Mouse (Mus musculus) midbrain, embryonic 16.5 days (tissue): ENCODE data around the gene Polr3e. TPM values are rescaled to one million over a fixed set of nuclear protein-coding genes. Genes with fewer than 3 reads are reported as not detected.

Source experiments
- ATAC-seq: fragments of 200-750 bp; cut with Nextera tagmentation; 2 replicates; pipeline ENCODE4 v1.8.0; 2017; ENCODE audit warnings: moderate TSS enrichment
- H3K27ac ChIP-seq: fragments of 300-500 bp; sonication (generic); 2 replicates; pipeline ENCODE4 v1.5.1; 2014; ENCODE audit warnings: mild to moderate bottlenecking, low read length, mixed read lengths
- H3K27me3 ChIP-seq: fragments of 300-500 bp; sonication (generic); 2 replicates; pipeline ENCODE4 v1.6.1; 2014; ENCODE audit warnings: low read depth, low read length, mixed read lengths; ENCODE audit not compliant: control insufficient read depth, insufficient read depth
- H3K36me3 ChIP-seq: fragments of 300-500 bp; sonication (generic); 2 replicates; pipeline ENCODE4 v1.6.1; 2014; ENCODE audit warnings: mild to moderate bottlenecking, low read length, moderate library complexity, mixed read lengths; ENCODE audit not compliant: control insufficient read depth, insufficient read depth
- H3K4me1 ChIP-seq: fragments of 300-500 bp; sonication (generic); 2 replicates; pipeline ENCODE4 v1.6.1; 2014; ENCODE audit warnings: mild to moderate bottlenecking, low read length, mixed read lengths; ENCODE audit not compliant: control insufficient read depth, insufficient read depth
- H3K4me2 ChIP-seq: fragments of 300-500 bp; sonication (generic); 2 replicates; pipeline ENCODE4 v1.6.1; 2014; ENCODE audit warnings: mild to moderate bottlenecking, low read length, mixed read lengths
- H3K4me3 ChIP-seq: fragments of 300-500 bp; sonication (generic); 2 replicates; pipeline ENCODE4 v1.5.1; 2014; ENCODE audit warnings: low read depth, mild to moderate bottlenecking, low read length, moderate library complexity, mixed read lengths
- H3K9ac ChIP-seq: fragments of 300-500 bp; sonication (generic); 2 replicates; pipeline ENCODE4 v1.6.1; 2014; ENCODE audit warnings: low read depth, low read length, mixed read lengths
- H3K9me3 ChIP-seq: fragments of 300-500 bp; sonication (generic); replicated peaks from 2 replicates; pipeline ENCODE4 v1.6.1; 2014; ENCODE audit warnings: mild to moderate bottlenecking, low read length, mixed read lengths; ENCODE audit not compliant: control insufficient read depth, poor library complexity, severe bottlenecking
- WGBS: fragments of 180-500 bp; shearing (Covaris S2); extraction: QIAGEN DNeasy Blood & Tissue Kit; methylation state at CpG from one replicate; pipeline ENCODE4 v1.1.7; 2014; 5-methylcytosine and 5-hydroxymethylcytosine counted together
- polyA plus RNA-seq: library from polyadenylated mRNA; unstranded; fragments of >200 nt; fragmentation: Nextera tagmentation; extraction: Ambion mirVana; gene quantifications from 2 replicates; pipeline ENCODE4 v1.2.1, GENCODE M21; 2015

Gene Polr3e
- polyA plus RNA-seq = 27.0 and 27.7 TPM in 2 replicates

- Histone ChIP-seq H3K4me3 (peak within 1 kb of the TSS; percentile 87), H3K27ac (peak within 1 kb of the TSS; percentile 83), H3K4me1 (peaks cover 18% of the 10 kb centered on the region), H3K4me2 (peak within 1 kb of the TSS; percentile 57), H3K27me3 (no peaks in the 10 kb centered on the region), H3K9me3 (no peaks in the 10 kb centered on the region), H3K36me3 (no peaks in the 10 kb centered on the region), H3K9ac (peak within 1 kb of the TSS; percentile 87)
- under 1% methylated on average over 79 of the region's 102 CpGs for WGBS
- ATAC-seq = peak; percentile 95
These were observed at the start of gene Polr3e for GRCm38 (mm10) chr7:120917592-120918461. Polr3e (plus strand) TSS chr7:120917744.

- WGBS = 47% methylated on average over 5 of the region's 5 CpGs
- ATAC-seq = no peak
- H3K9ac ChIP-seq = no peak overlapping the region
- H3K4me3 ChIP-seq = no peak overlapping the region
- H3K27me3 ChIP-seq = no peaks in the 10 kb centered on the region
- H3K4me2 ChIP-seq = no peak overlapping the region
- peaks cover 9% of the 10 kb centered on the region for H3K4me1 ChIP-seq
- H3K9me3 ChIP-seq = no peaks in the 10 kb centered on the region
- H3K36me3 ChIP-seq = no peaks in the 10 kb centered on the region
- H3K27ac ChIP-seq = no peak overlapping the region
These were observed 47.7 kb upstream of the Polr3e start for GRCm38 (mm10) chr7:120869883-120870282.

GRCm38 (mm10) chr7:120870431-120871008 lies 47.0 kb upstream of the Polr3e start:
- no peaks in the 10 kb centered on the region for H3K9me3 ChIP-seq
- no peak overlapping the region for H3K27ac ChIP-seq
- no peak overlapping the region for H3K4me3 ChIP-seq
- H3K4me1 ChIP-seq = peaks cover 5% of the 10 kb centered on the region; the same call in 1 of the 2 replicates
- no peaks in the 10 kb centered on the region for H3K27me3 ChIP-seq
- no peak overlapping the region for H3K9ac ChIP-seq
- WGBS = 48% methylated on average over 5 of the region's 5 CpGs
- H3K36me3 ChIP-seq = no peaks in the 10 kb centered on the region
- no peak overlapping the region for H3K4me2 ChIP-seq
- no peak for ATAC-seq

GRCm38 (mm10) chr7:120873083-120873482 lies 44.5 kb upstream of the Polr3e start:
- no peak overlapping the region for H3K9ac ChIP-seq
- no peak for ATAC-seq
- H3K4me1 ChIP-seq = peaks cover 2% of the 10 kb centered on the region; the same call in 1 of the 2 replicates
- H3K9me3 ChIP-seq = no peaks in the 10 kb centered on the region
- H3K4me3 ChIP-seq = no peak overlapping the region
- no peak overlapping the region for H3K27ac ChIP-seq
- H3K36me3 ChIP-seq = no peaks in the 10 kb centered on the region
- WGBS = 85% methylated on average over 12 of the region's 12 CpGs
- no peak overlapping the region for H3K4me2 ChIP-seq
- no peaks in the 10 kb centered on the region for H3K27me3 ChIP-seq

- Histone ChIP-seq H3K9ac (no peak overlapping the region), H3K4me2 (no peak overlapping the region), H3K4me3 (no peak overlapping the region), H3K4me1 (peaks cover 2% of the 10 kb centered on the region; the same call in 1 of the 2 replicates), H3K27me3 (no peaks in the 10 kb centered on the region), H3K27ac (no peak overlapping the region), H3K9me3 (no peaks in the 10 kb centered on the region), H3K36me3 (no peaks in the 10 kb centered on the region)
- ATAC-seq = no peak
- 94% methylated on average over 3 of the region's 3 CpGs for WGBS
These were observed 43.5 kb upstream of the Polr3e start for GRCm38 (mm10) chr7:120874021-120874420.

GRCm38 (mm10) chr7:120874764-120875539 lies 42.6 kb upstream of the Polr3e start:
- 82% methylated on average over 7 of the region's 7 CpGs for WGBS
- Histone ChIP-seq H3K4me3 (no peak overlapping the region), H3K27ac (no peak overlapping the region), H3K4me1 (peaks cover 2% of the 10 kb centered on the region; the same call in 1 of the 2 replicates), H3K4me2 (no peak overlapping the region), H3K9ac (no peak overlapping the region), H3K9me3 (no peaks in the 10 kb centered on the region), H3K27me3 (no peaks in the 10 kb centered on the region), H3K36me3 (no peaks in the 10 kb centered on the region)
- ATAC-seq = no peak

- no peak overlapping the region for H3K9ac ChIP-seq
- 72% methylated on average over 3 of the region's 3 CpGs for WGBS
- no peaks in the 10 kb centered on the region for H3K9me3 ChIP-seq
- no peak overlapping the region for H3K4me3 ChIP-seq
- H3K36me3 ChIP-seq = peaks cover 6% of the 10 kb centered on the region
- ATAC-seq = no peak
- no peak overlapping the region for H3K27ac ChIP-seq
- no peaks in the 10 kb centered on the region for H3K4me1 ChIP-seq
- no peak overlapping the region for H3K4me2 ChIP-seq
- no peaks in the 10 kb centered on the region for H3K27me3 ChIP-seq
These were observed 41.8 kb upstream of the Polr3e start for GRCm38 (mm10) chr7:120875540-120876388.

GRCm38 (mm10) chr7:120878271-120878670 lies 39.3 kb upstream of the Polr3e start:
- no peaks in the 10 kb centered on the region for H3K4me1 ChIP-seq
- no peak overlapping the region for H3K4me3 ChIP-seq
- 70% methylated on average over 6 of the region's 6 CpGs for WGBS
- no peaks in the 10 kb centered on the region for H3K9me3 ChIP-seq
- no peak overlapping the region for H3K9ac ChIP-seq
- H3K36me3 ChIP-seq = peaks cover 6% of the 10 kb centered on the region
- H3K4me2 ChIP-seq = no peak overlapping the region
- no peak for ATAC-seq
- H3K27me3 ChIP-seq = no peaks in the 10 kb centered on the region
- no peak overlapping the region for H3K27ac ChIP-seq
